Mouse (Mus musculus) c-Kit-positive CD71-negative TER-119-negative erythroid progenitor cells, embryonic 14.5 days (primary cell): ENCODE measurements around the gene Abr.

Source experiments
- DNase-seq: peaks from one replicate; pipeline ENCODE4 v3.0.0-alpha.2; 2013; ENCODE audit warnings: low read depth

Gene Abr

GRCm38 (mm10) chr11:76622152-76622565, at the start of gene Abr:
Abr (minus strand) TSS chr11:76622314.
- no peak for DNase-seq

- DNase-seq = no peak
These were observed 45.7 kb upstream of the Abr start for GRCm38 (mm10) chr11:76667807-76668206.

- DNase-seq = no peak
These were observed 44.0 kb upstream of the Abr start for GRCm38 (mm10) chr11:76666002-76666649.

GRCm38 (mm10) chr11:76661790-76662468, 39.8 kb upstream of the Abr start:
- no peak for DNase-seq

- DNase-seq = no peak
These were observed 37.2 kb upstream of the Abr start for GRCm38 (mm10) chr11:76659138-76659930.

- DNase-seq = no peak
These were observed 35.4 kb upstream of the Abr start for GRCm38 (mm10) chr11:76657450-76657970.

- peak; percentile 58 for DNase-seq
These were observed 33.0 kb upstream of the Abr start for GRCm38 (mm10) chr11:76655106-76655505.

GRCm38 (mm10) chr11:76652838-76653334, 30.8 kb upstream of the Abr start:
- DNase-seq = no peak

GRCm38 (mm10) chr11:76650862-76651560, 28.9 kb upstream of the Abr start:
- DNase-seq = no peak

- peak; percentile 84 for DNase-seq
These were observed 25.4 kb upstream of the Abr start for GRCm38 (mm10) chr11:76647500-76647899.

- DNase-seq = no peak
These were observed 24.9 kb upstream of the Abr start for GRCm38 (mm10) chr11:76647062-76647461.

- peak; percentile 82 for DNase-seq
These were observed 23.8 kb upstream of the Abr start for GRCm38 (mm10) chr11:76645955-76646354.

GRCm38 (mm10) chr11:76645036-76645435, 22.9 kb upstream of the Abr start:
- DNase-seq = no peak

GRCm38 (mm10) chr11:76644257-76644656, 22.1 kb upstream of the Abr start:
- DNase-seq = no peak

GRCm38 (mm10) chr11:76640231-76640630, 18.1 kb upstream of the Abr start:
- no peak for DNase-seq

- no peak for DNase-seq
These were observed 17.3 kb upstream of the Abr start for GRCm38 (mm10) chr11:76639269-76639985.

- DNase-seq = no peak
These were observed 8.4 kb upstream of the Abr start for GRCm38 (mm10) chr11:76630487-76630886.

GRCm38 (mm10) chr11:76630023-76630422, 7.9 kb upstream of the Abr start:
- no peak for DNase-seq

GRCm38 (mm10) chr11:76628613-76629012, 6.5 kb upstream of the Abr start:
- no peak for DNase-seq

- DNase-seq = no peak
These were observed 2.8 kb upstream of the Abr start for GRCm38 (mm10) chr11:76624881-76625280.

GRCm38 (mm10) chr11:76624071-76624470, 2.0 kb upstream of the Abr start:
- DNase-seq = no peak
